Mouse (Mus musculus) heart, adult 8-10 months (tissue): ENCODE data around the gene Klhdc4. TPM values are rescaled to one million over a fixed set of nuclear protein-coding genes. Genes with fewer than 3 reads are reported as not detected.

Source experiments
- DNase-seq: peaks from one replicate; pipeline ENCODE4 v3.0.0; 2022; ENCODE audit warnings: low spot score
- total RNA-seq, 4 experiments: library from RNA; stranded (reverse); gene quantifications; 2 replicates each; pipeline ENCODE4 v1.2.4; 2022

The Klhdc4 gene
- total RNA-seq, 4 experiments from 2014 or later = 12.5 to 14.9 (median 12.9) TPM

- DNase-seq = no peak
Observed at GRCm38 (mm10) chr8:121809524-121810155, 19.7 kb downstream of the Klhdc4 start.

- no peak for DNase-seq
Observed at GRCm38 (mm10) chr8:121808032-121808431, 21.3 kb downstream of the Klhdc4 start.

- no peak for DNase-seq
Observed at GRCm38 (mm10) chr8:121806126-121806525, 23.2 kb downstream of the Klhdc4 start.

- DNase-seq = no peak
Observed at GRCm38 (mm10) chr8:121804829-121805228, 24.5 kb downstream of the Klhdc4 start.

GRCm38 (mm10) chr8:121798401-121798800 is 31.0 kb downstream of the Klhdc4 start:
- no peak for DNase-seq

GRCm38 (mm10) chr8:121796406-121796805 is 33.0 kb downstream of the Klhdc4 start:
- no peak for DNase-seq

GRCm38 (mm10) chr8:121795461-121795860 is 33.9 kb downstream of the Klhdc4 start:
- no peak for DNase-seq

- DNase-seq = no peak
Observed at GRCm38 (mm10) chr8:121794151-121794550, 35.2 kb downstream of the Klhdc4 start.

- DNase-seq = no peak
Observed at GRCm38 (mm10) chr8:121792627-121793026, 36.7 kb downstream of the Klhdc4 start.

- DNase-seq = peak; percentile 9
Observed at GRCm38 (mm10) chr8:121792159-121792558, 37.2 kb downstream of the Klhdc4 start.

- no peak for DNase-seq
Observed at GRCm38 (mm10) chr8:121788786-121789185, 40.6 kb downstream of the Klhdc4 start.

GRCm38 (mm10) chr8:121786542-121786941 is 42.8 kb downstream of the Klhdc4 start:
- DNase-seq = peak; percentile 28

- no peak for DNase-seq
Observed at GRCm38 (mm10) chr8:121782493-121782892, 46.9 kb downstream of the Klhdc4 start.

- no peak for DNase-seq
Observed at GRCm38 (mm10) chr8:121773876-121774275, 55.5 kb downstream of the Klhdc4 start.

GRCm38 (mm10) chr8:121770845-121771752 is 58.3 kb downstream of the Klhdc4 start:
- no peak for DNase-seq

GRCm38 (mm10) chr8:121769621-121770020 is 59.7 kb downstream of the Klhdc4 start:
- no peak for DNase-seq

GRCm38 (mm10) chr8:121769095-121769494 is 60.3 kb downstream of the Klhdc4 start:
- no peak for DNase-seq

GRCm38 (mm10) chr8:121765594-121766138 is 63.7 kb downstream of the Klhdc4 start:
- DNase-seq = no peak

- no peak for DNase-seq
Observed at GRCm38 (mm10) chr8:121763700-121764013, 65.7 kb downstream of the Klhdc4 start.

GRCm38 (mm10) chr8:121762999-121763699 is 66.2 kb downstream of the Klhdc4 start:
- DNase-seq = no peak

- no peak for DNase-seq
Observed at GRCm38 (mm10) chr8:121761480-121761879, 67.9 kb downstream of the Klhdc4 start.

GRCm38 (mm10) chr8:121760484-121760883 is 68.9 kb downstream of the Klhdc4 start:
- DNase-seq = no peak
